Mouse (Mus musculus): ENCODE data around the gene Ggt6. TPM values are rescaled to one million over a fixed set of nuclear protein-coding genes. Genes with fewer than 3 reads are reported as not detected.

Ggt6 gene
- total and polyA plus RNA-seq, 2 experiments from 2014 or later = 5.3 TPM; not detected in 1

DNA sequence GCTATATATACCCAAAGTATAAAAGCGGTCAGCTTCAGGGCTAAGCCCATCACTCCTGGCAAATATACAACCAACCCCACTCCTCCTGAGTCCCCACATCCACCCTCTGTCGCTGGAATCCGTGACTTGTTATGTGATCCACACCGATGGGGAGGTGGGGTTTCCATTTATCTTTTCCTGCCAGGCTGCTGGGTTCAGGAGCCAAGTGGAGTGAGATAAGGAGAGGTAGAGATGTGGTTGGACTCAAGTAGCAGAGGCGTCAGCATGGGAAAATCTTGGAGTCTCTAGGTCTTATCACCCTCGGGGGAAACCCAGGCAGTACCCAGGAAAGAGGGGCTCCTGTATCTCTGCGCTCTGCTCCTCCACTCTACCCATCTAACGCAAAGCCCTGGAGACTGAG lies 20.2 kb upstream of the Ggt6 start:
- WGBS = 21% methylated on average over 8 of the region's 8 CpGs
- DNase-seq (ENCODE audit: low spot score) (no peak), ATAC-seq (ENCODE audit: insufficient read depth, low read depth) (no peak)

DNA sequence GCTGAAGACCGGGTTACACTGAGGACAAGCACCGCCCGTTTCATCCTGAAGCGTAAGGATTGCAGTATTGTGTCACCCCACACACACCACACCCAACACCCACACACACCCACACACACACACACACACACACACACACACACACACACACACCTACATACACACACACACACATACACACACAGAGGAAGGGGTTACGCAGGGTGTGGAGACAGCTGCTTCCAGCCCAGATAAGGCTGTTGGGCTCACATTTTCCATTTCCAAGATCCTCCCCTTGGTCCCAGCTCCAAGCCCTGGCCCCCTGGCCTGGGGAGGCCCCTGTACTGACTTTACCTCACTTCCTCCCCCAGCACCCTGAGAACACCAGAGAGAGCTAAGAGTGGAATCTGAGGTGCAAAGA lies 18.7 kb upstream of the Ggt6 start:
- TF ChIP-seq CTCF (IDR thresholded peaks at IDR 0.05; ENCODE audit: low read depth) = no peak
- peak; percentile 99 for TF ChIP-seq EP300 (IDR thresholded peaks at IDR 0.05; ENCODE audit: low read depth)
- 58% methylated on average over 5 of the region's 5 CpGs for WGBS
- Histone ChIP-seq H3K9ac (replicated peaks; ENCODE audit: low read depth, low read length) (no peak overlapping the region), H3K9me3 (replicated peaks; ENCODE audit: control insufficient read depth, low read length) (no peaks in the 10 kb centered on the region), H3K4me2 (ENCODE audit: low read depth, low read length) (no peak overlapping the region), H3K27me3 (ENCODE audit: control insufficient read depth, insufficient read depth, low read length) (no peaks in the 10 kb centered on the region), H3K4me1 (ENCODE audit: control insufficient read depth, insufficient read depth) (peaks cover 51% of the 10 kb centered on the region), H3K27ac (ENCODE audit: low read depth) (peak overlapping the region; percentile 82), H3K36me3 (replicated peaks; ENCODE audit: control insufficient read depth, insufficient read depth, low read length) (no peaks in the 10 kb centered on the region), H3K4me3 (ENCODE audit: low read depth, low read length) (no peak overlapping the region)
- ATAC-seq (ENCODE audit: insufficient read depth, low read depth) (peak; percentile 74), DNase-seq (ENCODE audit: low spot score) (peak; percentile 71)

More for the DNA sequence above, 20.2 kb upstream of the Ggt6 start:
- no peak overlapping the region for H3K9ac ChIP-seq (replicated peaks; ENCODE audit: low read depth, low read length)
- peak overlapping the region; percentile 52 for H3K4me2 ChIP-seq (ENCODE audit: low read depth, low read length)
- no peak overlapping the region for H3K4me3 ChIP-seq (ENCODE audit: low read depth, low read length)
- H3K36me3 ChIP-seq (replicated peaks; ENCODE audit: control insufficient read depth, insufficient read depth, low read length) = no peaks in the 10 kb centered on the region
- TF ChIP-seq CTCF (IDR thresholded peaks at IDR 0.05; ENCODE audit: low read depth) (no peak), EP300 (IDR thresholded peaks at IDR 0.05; ENCODE audit: low read depth) (0 out of 2 replicates have a peak, but pooled peaks have one; percentile 39)
- no peaks in the 10 kb centered on the region for H3K9me3 ChIP-seq (replicated peaks; ENCODE audit: control insufficient read depth, low read length)
- H3K27ac ChIP-seq (ENCODE audit: low read depth) = peak overlapping the region; percentile 86
- H3K27me3 ChIP-seq (ENCODE audit: control insufficient read depth, insufficient read depth, low read length) = no peaks in the 10 kb centered on the region
- peaks cover 53% of the 10 kb centered on the region for H3K4me1 ChIP-seq (ENCODE audit: control insufficient read depth, insufficient read depth)

DNA sequence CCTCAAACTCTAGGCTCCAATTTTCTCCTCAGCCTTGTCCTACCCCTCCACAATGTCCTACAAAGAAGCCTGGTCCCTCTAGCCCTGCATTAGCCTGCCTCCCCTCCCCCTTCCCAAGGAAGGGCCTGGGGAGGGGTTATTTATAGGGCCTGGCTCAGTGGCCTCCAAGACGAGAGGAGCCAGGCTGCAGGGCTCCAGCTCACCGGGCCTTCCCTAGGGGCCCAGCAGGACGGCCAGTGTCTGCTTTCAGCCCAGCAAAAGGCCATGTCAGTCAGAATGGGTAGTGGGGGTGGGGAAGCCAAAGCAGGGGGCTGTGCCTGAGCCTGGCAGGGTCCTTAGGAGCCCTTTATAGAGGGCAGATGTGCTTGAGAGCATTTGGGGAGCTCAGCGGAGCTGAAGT lies 17.9 kb upstream of the Ggt6 start:
- H3K4me3 ChIP-seq (ENCODE audit: low read depth, low read length) = no peak overlapping the region
- H3K9me3 ChIP-seq (replicated peaks; ENCODE audit: control insufficient read depth, low read length) = no peaks in the 10 kb centered on the region
- H3K4me2 ChIP-seq (ENCODE audit: low read depth, low read length) = no peak overlapping the region
- H3K36me3 ChIP-seq (replicated peaks; ENCODE audit: control insufficient read depth, insufficient read depth, low read length) = no peaks in the 10 kb centered on the region
- H3K27ac ChIP-seq (ENCODE audit: low read depth) = peak overlapping the region; percentile 82
- peaks cover 45% of the 10 kb centered on the region for H3K4me1 ChIP-seq (ENCODE audit: control insufficient read depth, insufficient read depth)
- no peaks in the 10 kb centered on the region for H3K27me3 ChIP-seq (ENCODE audit: control insufficient read depth, insufficient read depth, low read length)
- TF ChIP-seq CTCF (IDR thresholded peaks at IDR 0.05; ENCODE audit: low read depth) (no peak), EP300 (IDR thresholded peaks at IDR 0.05; ENCODE audit: low read depth) (no peak)
- DNase-seq (ENCODE audit: low spot score) = no peak
- no peak for ATAC-seq (ENCODE audit: insufficient read depth, low read depth)
- no peak overlapping the region for H3K9ac ChIP-seq (replicated peaks; ENCODE audit: low read depth, low read length)
- WGBS = 23% methylated on average over 4 of the region's 4 CpGs

DNA sequence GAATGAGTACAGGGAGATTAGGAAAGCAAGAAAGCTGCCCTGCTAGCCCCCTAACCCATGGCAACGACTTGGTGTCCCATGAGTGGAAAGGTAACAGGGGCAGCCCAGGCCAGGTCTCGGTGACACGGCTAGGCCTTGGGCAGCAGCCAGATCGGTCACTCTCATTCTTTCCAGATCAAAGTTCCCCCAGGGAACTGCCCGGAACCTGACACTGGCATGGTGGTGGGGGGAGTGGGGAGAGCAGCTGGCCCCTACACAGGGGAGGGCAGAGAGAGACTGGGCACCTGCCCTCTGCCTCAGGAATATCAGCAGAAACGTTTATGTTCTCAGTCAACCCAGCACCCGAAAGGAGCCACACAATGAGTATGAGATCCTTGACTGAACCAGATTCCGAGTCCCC lies 17.1 kb upstream of the Ggt6 start:
- H3K4me2 ChIP-seq (ENCODE audit: low read depth, low read length) = no peak overlapping the region
- no peaks in the 10 kb centered on the region for H3K9me3 ChIP-seq (replicated peaks; ENCODE audit: control insufficient read depth, low read length)
- H3K27ac ChIP-seq (ENCODE audit: low read depth) = no peak overlapping the region
- H3K4me1 ChIP-seq (ENCODE audit: control insufficient read depth, insufficient read depth) = peaks cover 39% of the 10 kb centered on the region
- H3K27me3 ChIP-seq (ENCODE audit: control insufficient read depth, insufficient read depth, low read length) = no peaks in the 10 kb centered on the region
- ATAC-seq (ENCODE audit: insufficient read depth, low read depth) (no peak; the same call in 1 of the 2 replicates), DNase-seq (ENCODE audit: low spot score) (no peak)
- no peak overlapping the region for H3K9ac ChIP-seq (replicated peaks; ENCODE audit: low read depth, low read length)
- H3K36me3 ChIP-seq (replicated peaks; ENCODE audit: control insufficient read depth, insufficient read depth, low read length) = no peaks in the 10 kb centered on the region
- TF ChIP-seq EP300 (IDR thresholded peaks at IDR 0.05; ENCODE audit: low read depth) (no peak), CTCF (IDR thresholded peaks at IDR 0.05; ENCODE audit: low read depth) (no peak)
- no peak overlapping the region for H3K4me3 ChIP-seq (ENCODE audit: low read depth, low read length)
- 40% methylated on average over 8 of the region's 8 CpGs for WGBS

- Histone ChIP-seq H3K9me3 (replicated peaks; ENCODE audit: control insufficient read depth, low read length) (no peaks in the 10 kb centered on the region), H3K4me3 (ENCODE audit: low read depth, low read length) (no peak overlapping the region), H3K27ac (ENCODE audit: low read depth) (no peak overlapping the region), H3K4me2 (ENCODE audit: low read depth, low read length) (no peak overlapping the region), H3K36me3 (replicated peaks; ENCODE audit: control insufficient read depth, insufficient read depth, low read length) (no peaks in the 10 kb centered on the region), H3K9ac (replicated peaks; ENCODE audit: low read depth, low read length) (no peak overlapping the region), H3K27me3 (ENCODE audit: control insufficient read depth, insufficient read depth, low read length) (no peaks in the 10 kb centered on the region), H3K4me1 (ENCODE audit: control insufficient read depth, insufficient read depth) (peaks cover 39% of the 10 kb centered on the region)
- 86% methylated on average over 6 of the region's 6 CpGs for WGBS
- ATAC-seq (ENCODE audit: insufficient read depth, low read depth) = no peak
- DNase-seq (ENCODE audit: low spot score) = no peak
- TF ChIP-seq EP300 (IDR thresholded peaks at IDR 0.05; ENCODE audit: low read depth) = no peak
- TF ChIP-seq CTCF (IDR thresholded peaks at IDR 0.05; ENCODE audit: low read depth) = no peak
Measured at GRCm38 (mm10) chr11:72419006-72419405, 16.3 kb upstream of the Ggt6 start.

- Histone ChIP-seq H3K36me3 (replicated peaks; ENCODE audit: control insufficient read depth, insufficient read depth, low read length) (no peaks in the 10 kb centered on the region), H3K4me2 (ENCODE audit: low read depth, low read length) (no peak overlapping the region), H3K9ac (replicated peaks; ENCODE audit: low read depth, low read length) (no peak overlapping the region), H3K4me3 (ENCODE audit: low read depth, low read length) (no peak overlapping the region), H3K9me3 (replicated peaks; ENCODE audit: control insufficient read depth, low read length) (no peaks in the 10 kb centered on the region), H3K4me1 (ENCODE audit: control insufficient read depth, insufficient read depth) (peaks cover 25% of the 10 kb centered on the region), H3K27ac (ENCODE audit: low read depth) (no peak overlapping the region), H3K27me3 (ENCODE audit: control insufficient read depth, insufficient read depth, low read length) (no peaks in the 10 kb centered on the region)
- ATAC-seq (ENCODE audit: insufficient read depth, low read depth) (no peak), DNase-seq (ENCODE audit: low spot score) (no peak)
- WGBS = 88% methylated on average over 6 of the region's 6 CpGs
- TF ChIP-seq EP300 (IDR thresholded peaks at IDR 0.05; ENCODE audit: low read depth) (no peak), CTCF (IDR thresholded peaks at IDR 0.05; ENCODE audit: low read depth) (no peak)
Measured at GRCm38 (mm10) chr11:72420460-72421122, 14.7 kb upstream of the Ggt6 start.

All from heart, postnatal 0 days (tissue).